Mouse (Mus musculus) limb, embryonic 14.5 days (tissue): ENCODE results near the gene Atat1. TPM values are rescaled to one million over a fixed set of nuclear protein-coding genes. Genes with fewer than 3 reads are reported as not detected.

Experiments
- ATAC-seq: fragments of 200-750 bp; cut with Nextera tagmentation; 2 replicates; pipeline ENCODE4 v1.8.0; 2017; ENCODE audit warnings: low read depth, moderate number of reproducible peaks, moderate TSS enrichment; ENCODE audit not compliant: low FRiP score
- DNase-seq: peaks from one replicate; pipeline ENCODE4 v3.0.0-alpha.2; 2015; ENCODE audit warnings: low spot score
- H3K27ac ChIP-seq: fragments of 300-500 bp; sonication (generic); replicated peaks from 2 replicates; pipeline ENCODE4 v1.5.1; 2014; ENCODE audit warnings: low read depth, mild to moderate bottlenecking, low read length, moderate library complexity, mixed read lengths
- H3K27me3 ChIP-seq: fragments of 300-500 bp; sonication (generic); 2 replicates; pipeline ENCODE4 v1.6.1; 2014; ENCODE audit warnings: low read length, mixed read lengths; ENCODE audit not compliant: control insufficient read depth, insufficient read depth
- H3K36me3 ChIP-seq: fragments of 300-500 bp; sonication (generic); 2 replicates; pipeline ENCODE4 v1.6.1; 2014; ENCODE audit warnings: mild to moderate bottlenecking, low read length, moderate library complexity, mixed read lengths; ENCODE audit not compliant: control insufficient read depth, insufficient read depth
- H3K4me1 ChIP-seq: fragments of 300-500 bp; sonication (generic); 2 replicates; pipeline ENCODE4 v1.6.1; 2014; ENCODE audit warnings: antibody characterized with exemption, low read length, mixed read lengths; ENCODE audit not compliant: control insufficient read depth, insufficient read depth
- H3K4me2 ChIP-seq: fragments of 300-500 bp; sonication (generic); replicated peaks from 2 replicates; pipeline ENCODE4 v1.6.1; 2014; ENCODE audit warnings: low read depth, mild to moderate bottlenecking, low read length, moderate library complexity; ENCODE audit not compliant: severe bottlenecking
- H3K4me3 ChIP-seq: fragments of 300-500 bp; sonication (generic); replicated peaks from 2 replicates; pipeline ENCODE4 v1.5.1; 2014; ENCODE audit warnings: low read length
- H3K9ac ChIP-seq: fragments of 300-500 bp; sonication (generic); 2 replicates; pipeline ENCODE4 v1.6.1; 2014; ENCODE audit warnings: mild to moderate bottlenecking, low read depth, low read length, moderate library complexity; ENCODE audit not compliant: severe bottlenecking
- H3K9me3 ChIP-seq: fragments of 300-500 bp; sonication (generic); 2 replicates; pipeline ENCODE4 v1.6.1; 2016; ENCODE audit warnings: low read length; ENCODE audit not compliant: control insufficient read depth
- POLR2A ChIP-seq: fragments of 200-500 bp; IDR thresholded peaks from 2 replicates; pipeline ENCODE4 v1.8.0; 2012; ENCODE audit warnings: inconsistent platforms, mild to moderate bottlenecking, moderate library complexity, borderline replicate concordance; ENCODE audit not compliant: insufficient read depth, insufficient read length; ENCODE audit errors: extremely low read depth
- WGBS: fragments of 180-500 bp; shearing (Covaris S2); extraction: QIAGEN DNeasy Blood & Tissue Kit; methylation state at CpG from one replicate; pipeline ENCODE4 v1.1.7; 2014; 5-methylcytosine and 5-hydroxymethylcytosine counted together
- polyA plus RNA-seq, 2 experiments: library from polyadenylated mRNA; depleted of rRNA in 1 of 2; stranded (reverse) in 1 of 2; unstranded in 1 of 2; fragments of >200 nt; fragmentation: Nextera tagmentation in 1 of 2; extraction: Ambion mirVana in 1 of 2; gene quantifications; 2 replicates each; pipeline versions ENCODE4 v1.2.1 to v1.2.3; 2012 to 2014

Gene Atat1
- polyA plus RNA-seq, 2 experiments: 68.7 to 157 TPM

- ATAC-seq (peak; percentile 47; the same call in 1 of the 2 replicates), DNase-seq (peak; percentile 76)
- Histone ChIP-seq H3K27me3 (no peaks in the 10 kb centered on the region), H3K27ac (no peak overlapping the region), H3K9me3 (no peaks in the 10 kb centered on the region), H3K4me1 (peaks cover 20% of the 10 kb centered on the region), H3K9ac (0 out of 2 replicates have a peak overlapping the region, but pooled peaks have one; percentile 34), H3K4me2 (no peak overlapping the region), H3K4me3 (no peak overlapping the region), H3K36me3 (peaks cover 36% of the 10 kb centered on the region)
- 30% methylated on average over 21 of the region's 21 CpGs for WGBS
- no peak for TF ChIP-seq POLR2A
Measured at GRCm38 (mm10) chr17:35873774-35874519, 35.9 kb downstream of the Atat1 start.

DNA sequence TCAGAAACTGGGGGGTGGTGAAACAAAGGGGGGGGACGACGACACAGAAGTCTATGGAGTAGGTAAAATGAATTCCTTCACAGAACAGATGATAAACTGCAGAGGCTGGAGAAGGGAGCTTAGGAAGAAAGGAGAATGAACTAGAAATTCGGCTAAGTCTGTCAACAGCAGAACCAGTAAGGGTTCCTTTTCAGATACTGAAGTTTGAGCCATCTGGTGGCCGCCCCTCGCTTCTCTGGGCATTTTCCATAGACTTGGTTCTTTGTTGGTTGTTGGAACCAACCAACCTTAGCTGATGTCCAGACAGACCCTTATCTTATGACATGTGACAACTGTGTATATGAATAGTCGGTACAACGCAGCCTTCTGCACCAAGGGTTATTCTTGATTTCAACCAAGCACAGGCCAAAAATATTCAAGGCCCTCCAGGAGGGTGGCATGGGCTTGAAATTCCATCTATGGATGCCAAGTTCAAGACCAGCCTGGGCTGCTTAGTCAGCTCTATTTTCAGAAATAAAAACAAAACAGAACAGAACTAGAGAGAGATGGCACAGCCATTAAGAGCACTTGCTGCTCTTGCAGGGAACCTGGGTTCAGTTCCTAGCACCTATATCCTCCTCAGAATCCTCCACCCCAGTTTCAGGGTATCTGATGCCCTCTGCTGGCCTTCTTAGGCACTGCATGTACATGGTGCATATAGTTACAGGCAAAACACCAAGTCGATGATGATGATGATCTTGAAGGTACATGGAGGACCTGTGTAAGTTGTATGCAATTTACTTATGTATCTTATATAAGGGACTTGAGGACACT is 38.8 kb downstream of the Atat1 start:
- DNase-seq (no peak), ATAC-seq (no peak)
- H3K4me1 ChIP-seq: peaks cover 33% of the 10 kb centered on the region
- no peak for TF ChIP-seq POLR2A
- WGBS: 82% methylated on average over 8 of the region's 8 CpGs
- H3K27ac ChIP-seq: no peak overlapping the region
- no peaks in the 10 kb centered on the region for H3K9me3 ChIP-seq
- peaks cover 26% of the 10 kb centered on the region for H3K36me3 ChIP-seq
- H3K9ac ChIP-seq: peak overlapping the region; percentile 83; the same call in 1 of the 2 replicates
- H3K4me2 ChIP-seq: peak overlapping the region; percentile 97
- peak overlapping the region; percentile 62 for H3K4me3 ChIP-seq
- no peaks in the 10 kb centered on the region for H3K27me3 ChIP-seq

DNA sequence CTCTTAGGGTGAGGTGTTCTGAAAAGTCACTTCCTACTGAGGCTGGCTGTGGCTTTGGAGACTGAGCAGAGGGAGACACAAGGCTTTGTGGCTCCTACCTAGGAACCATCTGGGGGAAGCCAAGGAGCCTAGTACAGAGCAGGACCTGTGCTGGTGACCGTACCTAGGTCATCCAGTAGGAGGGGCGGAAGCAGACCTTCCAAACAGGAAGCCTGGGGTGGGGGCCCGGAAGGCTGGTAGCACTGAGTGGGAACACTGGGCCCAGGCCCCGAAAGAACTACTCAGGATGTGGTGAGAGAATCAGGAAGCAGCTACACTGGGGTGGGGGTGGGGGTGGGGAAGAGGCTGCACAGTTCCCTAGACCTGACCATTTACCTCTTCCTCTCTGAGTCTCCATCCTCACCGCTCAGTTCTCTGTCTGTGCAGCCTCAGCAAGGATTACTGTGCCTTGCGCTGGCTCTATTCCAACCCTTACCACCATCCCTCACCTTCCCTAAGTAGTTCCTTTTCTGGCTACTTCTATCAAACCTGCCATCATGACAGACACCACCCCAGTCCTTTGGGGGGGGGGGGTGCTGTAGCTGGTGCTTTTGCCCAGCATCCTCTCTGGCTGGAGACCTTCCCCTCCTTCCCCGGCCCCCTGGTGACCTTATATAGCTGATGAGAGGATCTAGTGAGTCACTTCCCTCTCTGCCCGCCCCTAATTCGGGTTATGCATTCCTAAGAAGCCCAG is 39.6 kb downstream of the Atat1 start:
- H3K4me3 ChIP-seq: peak overlapping the region; percentile 62
- H3K4me2 ChIP-seq: peak overlapping the region; percentile 97
- H3K27ac ChIP-seq: no peak overlapping the region
- DNase-seq (no peak), ATAC-seq (no peak)
- no peak for TF ChIP-seq POLR2A
- WGBS: 61% methylated on average over 9 of the region's 9 CpGs
- peak overlapping the region; percentile 83; the same call in 1 of the 2 replicates for H3K9ac ChIP-seq
- H3K27me3 ChIP-seq: no peaks in the 10 kb centered on the region
- H3K36me3 ChIP-seq: peaks cover 22% of the 10 kb centered on the region
- H3K4me1 ChIP-seq: peaks cover 33% of the 10 kb centered on the region
- H3K9me3 ChIP-seq: no peaks in the 10 kb centered on the region

DNA sequence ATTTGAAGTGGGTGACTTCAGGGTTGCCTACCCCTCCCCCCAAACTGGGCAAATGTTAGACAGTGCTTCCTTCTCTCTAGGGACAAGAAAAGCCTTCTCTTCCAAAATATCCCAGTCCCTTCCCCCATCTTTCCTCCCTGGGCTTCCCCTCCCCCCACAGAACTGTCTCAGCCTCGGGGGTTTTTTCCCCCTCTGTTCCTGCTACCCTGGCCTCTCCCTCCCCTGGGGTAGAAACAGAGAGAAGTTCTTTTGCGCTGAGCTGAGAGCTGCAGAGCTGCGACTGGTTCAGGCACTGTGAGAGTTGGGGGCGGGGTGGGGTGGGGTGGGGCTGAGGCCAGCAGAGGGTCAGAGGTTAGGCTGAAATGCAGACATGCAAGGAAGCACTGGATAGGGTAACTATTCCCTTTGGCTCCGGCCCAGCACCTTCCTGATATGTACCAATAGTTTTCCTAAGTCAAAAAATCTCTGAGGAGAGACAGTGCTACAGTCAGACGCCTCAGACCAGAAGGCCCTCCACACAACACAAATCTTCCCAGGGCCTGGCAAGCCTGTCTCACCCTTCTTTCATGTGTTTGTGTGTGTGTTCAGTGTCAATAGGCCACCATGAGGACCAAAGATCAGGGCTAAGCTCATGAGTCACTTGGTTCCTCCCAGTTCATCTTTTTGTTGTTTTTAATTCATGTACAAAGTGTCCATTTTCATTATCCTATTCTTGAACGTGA is 40.4 kb downstream of the Atat1 start:
- Histone ChIP-seq H3K9ac (peak overlapping the region; percentile 83), H3K27me3 (no peaks in the 10 kb centered on the region)

DNA sequence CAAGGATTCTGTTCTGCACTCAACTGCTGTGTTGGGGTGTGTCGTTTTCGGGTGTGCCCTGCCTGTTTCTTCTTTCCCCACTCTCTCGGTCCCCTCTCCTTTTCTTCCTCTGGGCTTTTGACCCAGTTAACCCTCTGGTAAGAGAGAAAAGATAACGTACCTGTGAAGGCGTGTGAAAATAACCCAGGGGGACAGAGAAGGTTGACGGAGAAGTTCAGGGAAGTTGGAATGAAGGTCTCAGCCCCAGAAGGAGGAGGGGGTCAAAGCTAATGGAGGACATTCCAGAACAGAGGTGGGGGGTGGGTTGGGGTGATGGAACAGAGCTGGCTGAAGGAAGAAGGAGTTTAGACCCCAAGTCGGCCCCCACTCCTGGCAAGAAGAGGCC is 40.9 kb downstream of the Atat1 start:
- peak overlapping the region; percentile 62 for H3K4me3 ChIP-seq
- WGBS: 4% methylated on average over 7 of the region's 7 CpGs
- ATAC-seq (no peak), DNase-seq (no peak)
- peak overlapping the region; percentile 97 for H3K4me2 ChIP-seq
- H3K9me3 ChIP-seq: no peaks in the 10 kb centered on the region
- H3K27me3 ChIP-seq: no peaks in the 10 kb centered on the region
- H3K36me3 ChIP-seq: peaks cover 8% of the 10 kb centered on the region
- peak overlapping the region; percentile 59 for H3K27ac ChIP-seq
- TF ChIP-seq POLR2A: no peak
- peaks cover 39% of the 10 kb centered on the region for H3K4me1 ChIP-seq
- H3K9ac ChIP-seq: peak overlapping the region; percentile 83

More for the DNA sequence above, 40.4 kb downstream of the Atat1 start:
- Histone ChIP-seq H3K9me3 (no peaks in the 10 kb centered on the region), H3K4me1 (peaks cover 39% of the 10 kb centered on the region), H3K4me3 (peak overlapping the region; percentile 62), H3K36me3 (peaks cover 14% of the 10 kb centered on the region), H3K4me2 (peak overlapping the region; percentile 97), H3K27ac (peak overlapping the region; percentile 59)
- no peak for TF ChIP-seq POLR2A
- 4% methylated on average over 7 of the region's 7 CpGs for WGBS
- no peak for DNase-seq
- ATAC-seq: no peak
